ENCODE assay signal across 8 mouse cellular contexts in the genomic region with DNA sequence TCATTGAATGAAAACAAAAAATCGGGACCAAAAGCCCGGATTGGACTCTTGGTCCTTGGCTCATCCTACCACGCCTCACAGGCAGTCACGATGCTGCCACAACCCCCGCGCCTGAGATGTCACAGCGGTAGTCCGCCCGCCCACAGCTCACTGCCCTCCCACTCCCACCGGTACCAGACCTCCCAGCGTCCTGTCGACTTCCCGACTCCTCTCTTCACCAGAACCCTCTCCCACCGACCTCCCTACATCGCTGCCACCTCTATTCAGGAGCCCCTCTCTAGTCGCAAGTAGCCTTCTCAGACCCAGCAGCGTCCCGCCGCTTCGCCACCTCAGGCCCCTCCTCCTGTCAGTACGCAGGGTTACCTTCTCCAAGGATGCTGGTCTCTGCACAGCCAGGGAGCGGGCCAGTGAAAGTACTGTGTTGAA. TPM values are rescaled to one million over a fixed set of nuclear protein-coding genes. Genes with fewer than 3 reads are reported as not detected.
DNase-seq lines count a peak whose midpoint lies in the region; ATAC-seq and TF ChIP-seq lines count a peak whose summit lies in the region.

No protein-coding gene starts in this region.

- no peak for TF ChIP-seq POLR2A in small intestine, adult 2 months (IDR thresholded peaks at IDR 0.05; ENCODE audit: low read depth, low read length)

- peaks cover 17% of the 10 kb centered on the region for H3K4me1 ChIP-seq in intestine, embryonic 14.5 days (replicated peaks; ENCODE audit: control insufficient read depth, insufficient read depth, low read length)
- peaks cover 14% of the 10 kb centered on the region; the same call in 1 of the 2 replicates for H3K4me1 ChIP-seq in small intestine, adult 2 months (ENCODE audit: control insufficient read depth, insufficient read depth, insufficient read length, low read length)

- no peak for TF ChIP-seq CTCF in small intestine, adult 2 months (IDR thresholded peaks at IDR 0.05; ENCODE audit: extremely low read depth, insufficient read length, insufficient replicate concordance, low read depth, low read length)

- H3K4me2 ChIP-seq in intestine, embryonic 14.5 days (ENCODE audit: low read length), result peak overlapping the region; percentile 82

- peak; percentile 83 for ATAC-seq in intestine, embryonic 14.5 days (replicated peaks; ENCODE audit: low FRiP score, low TSS enrichment, low read depth)

- H3K27me3 ChIP-seq in intestine, embryonic 14.5 days (replicated peaks; ENCODE audit: control insufficient read depth, insufficient read depth, low read length), result no peaks in the 10 kb centered on the region
- H3K27me3 ChIP-seq in small intestine, adult 2 months (ENCODE audit: control insufficient read depth, insufficient read depth, low read length), result no peaks in the 10 kb centered on the region

- peak overlapping the region; percentile 70 for H3K4me3 ChIP-seq in intestine, embryonic 14.5 days (ENCODE audit: low read depth, low read length)
- H3K4me3 ChIP-seq in macrophage (ENCODE audit: inconsistent target), result peak overlapping the region; percentile 89
- peak overlapping the region; percentile 66 for H3K4me3 ChIP-seq in small intestine, adult 2 months (ENCODE audit: low read depth, low read length)

- peaks cover 5% of the 10 kb centered on the region; the same call in 1 of the 2 replicates for H3K36me3 ChIP-seq in intestine, embryonic 14.5 days (ENCODE audit: control insufficient read depth, insufficient read depth, low read length)
- no peaks in the 10 kb centered on the region for H3K36me3 ChIP-seq in macrophage (ENCODE audit: inconsistent target)
- no peaks in the 10 kb centered on the region for H3K36me3 ChIP-seq in small intestine, adult 2 months (ENCODE audit: control insufficient read depth, insufficient read depth, low read length)

- WGBS in intestine, embryonic 14.5 days, result 0% methylated on average over 20 of the region's 22 CpGs
- under 1% methylated on average over 18 of the region's 22 CpGs for WGBS in macrophage (ENCODE audit: missing documents)
- under 1% methylated on average over 22 of the region's 22 CpGs for WGBS in small intestine, adult 2 months

- H3K27ac ChIP-seq in intestine, embryonic 14.5 days (ENCODE audit: low read depth), result peak overlapping the region; percentile 62; the same call in 1 of the 2 replicates
- H3K27ac ChIP-seq in macrophage, result peak overlapping the region; percentile 67
- H3K27ac ChIP-seq in small intestine, adult 2 months (ENCODE audit: insufficient read depth, low read depth, low read length), result peak overlapping the region; percentile 7; the same call in 1 of the 2 replicates

- H3K79me2 ChIP-seq in macrophage (ENCODE audit: inconsistent target), result peaks cover 95% of the 10 kb centered on the region

- peak overlapping the region; percentile 65 for H3K9ac ChIP-seq in intestine, embryonic 14.5 days (ENCODE audit: low read length)

- peak; percentile 64 for DNase-seq in retina, embryonic 14.5 days (ENCODE audit: low spot score)
- no peak for DNase-seq in retina, postnatal 1 day
- peak; percentile 36 to 54 for DNase-seq in cerebellum, postnatal 4 days (ENCODE audit: low spot score in 2 of 2)
- DNase-seq in gastrocnemius, postnatal 14 days, result peak; percentile 66
- DNase-seq in intestine, embryonic 14.5 days (ENCODE audit: low spot score), result no peak
- DNase-seq in left cerebral cortex, adult 9 months (ENCODE audit: low spot score in 2 of 2), result peak; percentile 79 to 88

- intact Hi-C loops in gastrocnemius, postnatal 14 days (cut with DNase I; ENCODE audit: low total_unique reads), result no loop called here

- no peaks in the 10 kb centered on the region for H3K9me3 ChIP-seq in intestine, embryonic 14.5 days (ENCODE audit: control insufficient read depth, low read length)

RNA-seq across cellular contexts. Expression of a gene that starts 0.5 kb away (rescaled TPM):
- total RNA-seq in gastrocnemius, postnatal 14 days (2021), result 10 to 100 TPM; 12.1 to 12.7 TPM
- 6.0 and 6.5 TPM in 2 replicates for polyA plus RNA-seq in intestine, embryonic 14.5 days (2014; fragmentation: Nextera tagmentation; extraction: Ambion mirVana)
- total RNA-seq in macrophage (2018; cell fraction: chromatin; rRNA removed), result 10 to 100 TPM in 22 of 26 experiments, 1 to 10 TPM in 4; 5.3 to 24.8 (median 16.5) TPM
- total RNA-seq in macrophage (2018; cell fraction: cytosol; rRNA removed), result 10 to 100 TPM; 40.9 to 74.4 (median 55.7) TPM
- total RNA-seq in macrophage (2018; cell fraction: nucleus; rRNA removed), result 10 to 100 TPM; 11.2 to 38.4 (median 24.5) TPM
- 51.2 to 107 TPM (median 60.8 TPM) in 3 replicates for polyA plus RNA-seq in macrophage (2018)
- 3.8 and 7.5 TPM in 2 replicates for polyA plus RNA-seq in small intestine, adult 2 months (2012; rRNA removed)

RNA-seq across cellular contexts. Expression of a gene that starts 0.8 kb away (rescaled TPM):
- 10 to 100 TPM; 16.0 to 16.6 TPM for total RNA-seq in gastrocnemius, postnatal 14 days (2021)
- polyA plus RNA-seq in intestine, embryonic 14.5 days (2014; fragmentation: Nextera tagmentation; extraction: Ambion mirVana), result 38.0 and 38.7 TPM in 2 replicates
- 100 to 1,000 TPM in 23 of 26 experiments, 10 to 100 TPM in 3; 72.4 to 282 (median 179) TPM for total RNA-seq in macrophage (2018; cell fraction: chromatin; rRNA removed)
- 10 to 100 TPM; 48.5 to 94.0 (median 71.0) TPM for total RNA-seq in macrophage (2018; cell fraction: cytosol; rRNA removed)
- 100 to 1,000 TPM in 17 of 26 experiments, 10 to 100 TPM in 9; 71.1 to 173 (median 110) TPM for total RNA-seq in macrophage (2018; cell fraction: nucleus; rRNA removed)
- 59.6 to 75.6 TPM (median 64.3 TPM) in 3 replicates for polyA plus RNA-seq in macrophage (2018)
- 19.2 and 56.9 TPM in 2 replicates for polyA plus RNA-seq in small intestine, adult 2 months (2012; rRNA removed)

RNA-seq across cellular contexts. Expression of a gene that starts 46.5 kb away (rescaled TPM):
- total RNA-seq in gastrocnemius, postnatal 14 days (2021), result 10 to 100 TPM; 21.0 to 21.2 TPM
- 54.7 and 56.4 TPM in 2 replicates for polyA plus RNA-seq in intestine, embryonic 14.5 days (2014; fragmentation: Nextera tagmentation; extraction: Ambion mirVana)
- 10 to 100 TPM in 21 of 26 experiments, 1 to 10 TPM in 5; 4.2 to 54.1 (median 23.4) TPM for total RNA-seq in macrophage (2018; cell fraction: chromatin; rRNA removed)
- 10 to 100 TPM; 19.0 to 50.0 (median 38.1) TPM for total RNA-seq in macrophage (2018; cell fraction: cytosol; rRNA removed)
- 10 to 100 TPM; 12.1 to 83.5 (median 41.2) TPM for total RNA-seq in macrophage (2018; cell fraction: nucleus; rRNA removed)
- polyA plus RNA-seq in macrophage (2018), result 19.6 to 25.1 TPM (median 24.7 TPM) in 3 replicates
- 33.5 and 47.3 TPM in 2 replicates for polyA plus RNA-seq in small intestine, adult 2 months (2012; rRNA removed)

Comparison
In these comparisons a context has a peak if more than half of its experiments do, and no peak if none do; other contexts are left out.
1. DNase-seq: peak in retina, embryonic 14.5 days (single experiment), cerebellum, postnatal 4 days (2 of 2), gastrocnemius, postnatal 14 days (single experiment) and left cerebral cortex, adult 9 months (2 of 2); none in retina, postnatal 1 day (single experiment) and intestine, embryonic 14.5 days (single experiment).
2. H3K27ac ChIP-seq: peak in every context shown above with its lines; median percentile 67 in macrophage; 62 in intestine, embryonic 14.5 days; 7 in small intestine, adult 2 months.
3. Peak in every context shown above with its lines, with median percentiles within 50 percentile points of each other: H3K4me3 ChIP-seq.